Mouse (Mus musculus) C2C12 (cell line): ENCODE data around the gene Fcgrt. TPM values are rescaled to one million over a fixed set of nuclear protein-coding genes. Genes with fewer than 3 reads are reported as not detected.

Experiments used
- H3K27me3 ChIP-seq: one replicate; pipeline ENCODE4 v1.6.1; 2011; ENCODE audit not compliant: control insufficient read depth, insufficient read depth, insufficient read length
- H3K36me3 ChIP-seq: one replicate; pipeline ENCODE4 v1.6.1; 2011; ENCODE audit not compliant: control insufficient read depth, insufficient read depth
- H3K4me3 ChIP-seq: one replicate; pipeline ENCODE4 v1.5.1; 2011; ENCODE audit warnings: mild to moderate bottlenecking, control low read depth; ENCODE audit not compliant: poor library complexity, insufficient read depth, severe bottlenecking
- H3K79me2 ChIP-seq: one replicate; pipeline ENCODE4 v1.6.1; 2011; ENCODE audit not compliant: control insufficient read depth, insufficient read depth
- H3K79me3 ChIP-seq: one replicate; pipeline ENCODE4 v1.6.1; 2011; ENCODE audit warnings: low read depth, control low read depth
- H3ac ChIP-seq: one replicate; pipeline ENCODE3; 2011; ENCODE audit warnings: low read depth; ENCODE audit not compliant: control insufficient read depth, insufficient read length
- CEBPB ChIP-seq: IDR thresholded peaks from one replicate; pipeline ENCODE4 v1.6.1; 2011; ENCODE audit warnings: low read depth, mild to moderate bottlenecking, control low read depth, moderate library complexity
- CTCF ChIP-seq: IDR thresholded peaks from one replicate; pipeline ENCODE4 v1.5.1; 2011; ENCODE audit not compliant: control insufficient read depth, insufficient read depth, insufficient read length
- FOSL1 ChIP-seq: IDR thresholded peaks from one replicate; pipeline ENCODE4 v1.8.0; 2011; ENCODE audit warnings: mild to moderate bottlenecking, low read length; ENCODE audit not compliant: poor library complexity, insufficient read depth, severe bottlenecking
- MAX ChIP-seq: IDR thresholded peaks from one replicate; pipeline ENCODE4 v1.6.1; 2011; ENCODE audit warnings: mild to moderate bottlenecking, control low read depth
- MYOD1 ChIP-seq: IDR thresholded peaks from one replicate; pipeline ENCODE4 v1.6.1; 2011; ENCODE audit warnings: low read depth; ENCODE audit not compliant: control insufficient read depth, insufficient read length
- MYOG ChIP-seq: IDR thresholded peaks from one replicate; pipeline ENCODE4 v1.6.1; 2011; ENCODE audit not compliant: control insufficient read depth, insufficient read length; ENCODE audit errors: extremely low read depth
- USF1 ChIP-seq: IDR thresholded peaks from one replicate; pipeline ENCODE4 v1.6.1; 2011; ENCODE audit warnings: low read depth, mild to moderate bottlenecking, control low read depth, moderate library complexity
- polyA plus RNA-seq: library from polyadenylated mRNA; unstranded; fragments of >200 nt; fragmentation: generic; extraction: Trizol; gene quantifications from one replicate; pipeline ENCODE4 v1.2.1, GENCODE M21; 2012; ENCODE audit warnings: missing spikeins

The Fcgrt gene
- polyA plus RNA-seq, 1 experiment, result 30.7 TPM

DNA sequence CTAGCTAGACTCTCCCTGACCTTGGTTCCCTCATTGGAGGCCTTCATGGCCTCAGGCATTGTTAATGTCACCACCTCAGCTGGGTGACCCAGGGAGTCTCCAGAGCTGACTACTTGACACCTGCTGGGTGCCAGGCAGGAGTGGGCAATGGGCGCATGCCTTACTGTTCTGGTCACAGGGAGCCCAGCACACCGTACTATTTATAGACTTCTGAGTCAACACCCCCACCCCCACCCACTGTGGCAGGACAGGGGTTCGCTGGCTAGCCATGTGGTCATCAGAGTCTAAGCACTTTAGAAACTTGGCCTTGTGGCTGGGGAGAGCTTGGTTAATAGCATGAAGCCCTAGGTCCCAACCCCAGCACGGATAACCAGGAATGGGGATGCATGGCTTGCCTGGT, 28.2 kb downstream of the Fcgrt start:
- Histone ChIP-seq H3K4me3 (no peak overlapping the region), H3K36me3 (peaks cover 10% of the 10 kb centered on the region), H3K27me3 (no peaks in the 10 kb centered on the region), H3ac (peak overlapping the region; percentile 37), H3K79me2 (peaks cover 33% of the 10 kb centered on the region), H3K79me3 (peaks cover 15% of the 10 kb centered on the region)
- peak; percentile 47 for TF ChIP-seq MYOD1
- TF ChIP-seq USF1, result no peak

DNA sequence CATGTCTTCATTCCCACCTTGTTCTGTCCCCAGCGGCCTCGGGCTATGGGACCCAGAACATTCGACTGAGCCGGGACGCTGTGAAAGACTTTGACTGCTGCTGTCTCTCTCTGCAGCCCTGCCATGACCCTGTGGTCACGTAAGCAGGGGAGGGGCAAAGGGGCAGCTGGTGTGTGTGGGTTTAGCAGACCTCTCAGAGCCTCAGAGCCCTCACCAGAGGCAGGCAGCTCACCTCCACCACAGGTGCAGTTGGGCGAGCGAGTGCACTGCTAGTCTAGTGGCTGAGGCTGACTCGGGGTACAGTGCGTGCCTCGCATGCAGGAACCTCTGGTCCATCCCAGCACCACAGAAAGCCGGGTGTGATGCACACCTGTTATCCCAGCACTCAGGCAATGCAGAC, 29.7 kb downstream of the Fcgrt start:
- no peak overlapping the region for H3K4me3 ChIP-seq
- TF ChIP-seq CEBPB (no peak), FOSL1 (no peak), MYOG (no peak), MAX (no peak), CTCF (no peak), MYOD1 (no peak), USF1 (no peak)
- H3K79me2 ChIP-seq, result peaks cover 47% of the 10 kb centered on the region
- H3K36me3 ChIP-seq, result peaks cover 10% of the 10 kb centered on the region
- H3K79me3 ChIP-seq, result peaks cover 25% of the 10 kb centered on the region
- H3K27me3 ChIP-seq, result no peaks in the 10 kb centered on the region
- no peak overlapping the region for H3ac ChIP-seq

- no peak overlapping the region for H3ac ChIP-seq
- H3K4me3 ChIP-seq, result no peak overlapping the region
- TF ChIP-seq FOSL1 (no peak), CEBPB (no peak), MYOG (no peak), MAX (no peak), MYOD1 (no peak), CTCF (no peak), USF1 (no peak)
- peaks cover 10% of the 10 kb centered on the region for H3K36me3 ChIP-seq
- H3K79me2 ChIP-seq, result peaks cover 55% of the 10 kb centered on the region
- peaks cover 32% of the 10 kb centered on the region for H3K79me3 ChIP-seq
- H3K27me3 ChIP-seq, result no peaks in the 10 kb centered on the region
These were observed 30.4 kb downstream of the Fcgrt start for GRCm38 (mm10) chr7:45073171-45073707.

DNA sequence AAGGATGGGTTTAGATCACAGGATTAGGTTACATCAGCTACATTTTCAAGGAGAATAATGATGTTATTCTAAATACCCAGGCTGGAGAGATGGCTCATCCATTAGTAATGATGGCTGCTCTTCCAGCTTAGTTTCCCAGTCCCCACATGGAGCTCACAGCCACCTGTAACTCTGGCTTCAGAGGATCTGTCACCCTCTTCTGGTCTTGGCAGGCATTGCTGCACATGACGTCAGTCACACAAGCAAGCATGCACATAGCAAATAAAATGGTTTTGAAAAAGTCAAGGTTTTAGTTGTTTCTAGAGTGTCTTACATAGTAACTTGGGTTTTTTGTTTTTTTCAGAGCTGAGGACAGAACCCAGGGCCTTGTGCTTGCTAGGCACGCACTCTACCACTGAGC, 31.4 kb downstream of the Fcgrt start:
- TF ChIP-seq MAX (no peak), USF1 (no peak), CEBPB (no peak), CTCF (peak; percentile 10), MYOD1 (no peak), FOSL1 (no peak)
- peaks cover 33% of the 10 kb centered on the region for H3K79me3 ChIP-seq
- no peak overlapping the region for H3ac ChIP-seq
- peaks cover 4% of the 10 kb centered on the region for H3K36me3 ChIP-seq
- H3K4me3 ChIP-seq, result no peak overlapping the region
- no peaks in the 10 kb centered on the region for H3K27me3 ChIP-seq
- H3K79me2 ChIP-seq, result peaks cover 62% of the 10 kb centered on the region

- Histone ChIP-seq H3K27me3 (no peaks in the 10 kb centered on the region), H3K36me3 (peaks cover 4% of the 10 kb centered on the region), H3K79me2 (peaks cover 88% of the 10 kb centered on the region), H3K4me3 (no peak overlapping the region), H3K79me3 (peaks cover 48% of the 10 kb centered on the region), H3ac (no peak overlapping the region)
- TF ChIP-seq MYOG (no peak), USF1 (no peak), CTCF (no peak)
These were observed 34.0 kb downstream of the Fcgrt start for GRCm38 (mm10) chr7:45069671-45070070.

GRCm38 (mm10) chr7:45068000-45068318, 35.7 kb downstream of the Fcgrt start:
- H3K36me3 ChIP-seq, result no peaks in the 10 kb centered on the region
- TF ChIP-seq CTCF, result peak; percentile 78
- TF ChIP-seq MYOD1, result no peak
- no peak for TF ChIP-seq MYOG
- TF ChIP-seq USF1, result peak; percentile 76
- TF ChIP-seq MAX, result peak; percentile 92
- no peak for TF ChIP-seq CEBPB
- peaks cover 60% of the 10 kb centered on the region for H3K79me3 ChIP-seq
- H3K79me2 ChIP-seq, result peaks cover 92% of the 10 kb centered on the region
- H3ac ChIP-seq, result no peak overlapping the region
- H3K27me3 ChIP-seq, result no peaks in the 10 kb centered on the region
- H3K4me3 ChIP-seq, result no peak overlapping the region
